Mouse (Mus musculus) hematopoietic multipotent progenitor cell, adult 10-12 weeks (in vitro differentiated cells): ENCODE data around the gene Gm21693. TPM values are rescaled to one million over a fixed set of nuclear protein-coding genes. Genes with fewer than 3 reads are reported as not detected.

Experiments used
- polyA plus RNA-seq: library from polyadenylated mRNA; stranded (reverse); fragments of >175 nt; gene quantifications from 2 replicates; pipeline ENCODE4 v1.2.3, GENCODE M21; 2012; ENCODE audit warnings: low replicate concordance

Gene Gm21693
- not detected in 2 replicates for polyA plus RNA-seq

GRCm38 (mm10) chrY:3345229-3345628, at the start of gene Gm21693:
Gm21693 (minus strand) TSS chrY:3345329.

GRCm38 (mm10) chrY:3306349-3306748, 38.8 kb downstream of the Gm21693 start, which contains the start of gene Gm21677:
Gm21677 (minus strand) TSS chrY:3306449.

Other genes starting within 250 kb of the Gm21693 start
- gene Gm21677, start 38.9 kb downstream of the Gm21693 start, polyA plus RNA-seq, result not detected in 2 replicates
- not detected in 2 replicates for gene Gm21704, start 64.8 kb upstream of the Gm21693 start, polyA plus RNA-seq
- not detected in 2 replicates for gene Gm21708, start 64.8 kb upstream of the Gm21693 start, polyA plus RNA-seq